Mouse (Mus musculus): ENCODE measurements around the gene Map3k6. TPM values are rescaled to one million over a fixed set of nuclear protein-coding genes. Genes with fewer than 3 reads are reported as not detected.
A peak's percentile ranks its signal among the peaks of the same experiment; 100 is the strongest.

Gene Map3k6
- polyA plus RNA-seq, 1 experiment from 2014 or later = 2.8 TPM

- peaks cover 53% of the 10 kb centered on the region for H3K4me1 ChIP-seq
Measured at GRCm38 (mm10) chr4:133202254-133202653, 38.4 kb upstream of the Map3k6 start.

GRCm38 (mm10) chr4:133203591-133203990, 37.0 kb upstream of the Map3k6 start:
- Histone ChIP-seq H3K9me3 (no peaks in the 10 kb centered on the region), H3K4me2 (replicated peaks) (no peak overlapping the region), H3K36me3 (no peaks in the 10 kb centered on the region), H3K4me3 (no peak overlapping the region), H3K9ac (replicated peaks) (no peak overlapping the region), H3K27me3 (no peaks in the 10 kb centered on the region), H3K27ac (replicated peaks) (no peak overlapping the region), H3K4me1 (peaks cover 39% of the 10 kb centered on the region)
- 81% methylated on average over 3 of the region's 3 CpGs for WGBS
- ATAC-seq (ENCODE audit: low FRiP score, low read depth) = no peak

More at GRCm38 (mm10) chr4:133202254-133202653, 38.4 kb upstream of the Map3k6 start:
- Histone ChIP-seq H3K27me3 (no peaks in the 10 kb centered on the region), H3K4me2 (replicated peaks) (no peak overlapping the region), H3K36me3 (no peaks in the 10 kb centered on the region), H3K4me3 (no peak overlapping the region), H3K27ac (replicated peaks) (no peak overlapping the region), H3K9ac (replicated peaks) (no peak overlapping the region), H3K9me3 (no peaks in the 10 kb centered on the region)
- WGBS = 95% methylated on average over 3 of the region's 3 CpGs
- ATAC-seq (ENCODE audit: low FRiP score, low read depth) = no peak

GRCm38 (mm10) chr4:133204379-133204778, 36.2 kb upstream of the Map3k6 start:
- H3K4me1 ChIP-seq = peaks cover 33% of the 10 kb centered on the region
- no peak overlapping the region for H3K9ac ChIP-seq (replicated peaks)
- peak overlapping the region; percentile 43 for H3K27ac ChIP-seq (replicated peaks)
- no peak overlapping the region for H3K4me2 ChIP-seq (replicated peaks)
- no peak for ATAC-seq (ENCODE audit: low FRiP score, low read depth)
- no peaks in the 10 kb centered on the region; the same call in 1 of the 2 replicates for H3K27me3 ChIP-seq
- H3K36me3 ChIP-seq = no peaks in the 10 kb centered on the region
- no peak overlapping the region for H3K4me3 ChIP-seq
- 42% methylated on average over 7 of the region's 7 CpGs for WGBS
- H3K9me3 ChIP-seq = no peaks in the 10 kb centered on the region

- ATAC-seq (ENCODE audit: low FRiP score, low read depth) = no peak
- Histone ChIP-seq H3K9me3 (no peaks in the 10 kb centered on the region), H3K27me3 (peaks cover 43% of the 10 kb centered on the region), H3K4me3 (no peak overlapping the region), H3K36me3 (no peaks in the 10 kb centered on the region), H3K9ac (replicated peaks) (no peak overlapping the region), H3K27ac (replicated peaks) (no peak overlapping the region), H3K4me2 (replicated peaks) (no peak overlapping the region), H3K4me1 (peaks cover 31% of the 10 kb centered on the region)
- WGBS = 3% methylated on average over 11 of the region's 11 CpGs
Measured at GRCm38 (mm10) chr4:133209366-133209765, 31.3 kb upstream of the Map3k6 start.

- Histone ChIP-seq H3K4me2 (replicated peaks) (no peak overlapping the region), H3K4me3 (no peak overlapping the region), H3K27ac (replicated peaks) (no peak overlapping the region), H3K27me3 (peaks cover 51% of the 10 kb centered on the region), H3K36me3 (no peaks in the 10 kb centered on the region), H3K9me3 (no peaks in the 10 kb centered on the region), H3K9ac (replicated peaks) (no peak overlapping the region), H3K4me1 (peaks cover 23% of the 10 kb centered on the region)
- no peak for ATAC-seq (ENCODE audit: low FRiP score, low read depth)
- 91% methylated on average over 24 of the region's 24 CpGs for WGBS
Measured at GRCm38 (mm10) chr4:133210023-133210787, 30.4 kb upstream of the Map3k6 start.

GRCm38 (mm10) chr4:133210788-133211390, 29.7 kb upstream of the Map3k6 start:
- H3K4me1 ChIP-seq = peaks cover 23% of the 10 kb centered on the region
- no peak overlapping the region for H3K27ac ChIP-seq (replicated peaks)
- no peak for ATAC-seq (ENCODE audit: low FRiP score, low read depth)
- no peak overlapping the region for H3K4me3 ChIP-seq
- no peaks in the 10 kb centered on the region for H3K36me3 ChIP-seq
- no peak overlapping the region for H3K4me2 ChIP-seq (replicated peaks)
- H3K9me3 ChIP-seq = no peaks in the 10 kb centered on the region
- no peak overlapping the region for H3K9ac ChIP-seq (replicated peaks)
- H3K27me3 ChIP-seq = peaks cover 55% of the 10 kb centered on the region
- WGBS = 90% methylated on average over 19 of the region's 19 CpGs

GRCm38 (mm10) chr4:133211751-133212561, 28.7 kb upstream of the Map3k6 start, which contains the start of the genes Cd164l2 and Gpr3:
Cd164l2 (plus strand) TSS chr4:133212131.
Gpr3 (minus strand) TSS chr4:133212536.
- peak within 1 kb of the TSS; percentile 62 for H3K9ac ChIP-seq (replicated peaks)
- H3K4me1 ChIP-seq = peaks cover 23% of the 10 kb centered on the region
- 2% methylated on average over 52 of the region's 52 CpGs for WGBS
- H3K27ac ChIP-seq (replicated peaks) = no peak within 1 kb of the TSS
- H3K36me3 ChIP-seq = no peaks in the 10 kb centered on the region
- peak within 1 kb of the TSS; percentile 70 for H3K4me3 ChIP-seq
- ATAC-seq (ENCODE audit: low FRiP score, low read depth) = peak; percentile 63
- no peaks in the 10 kb centered on the region for H3K9me3 ChIP-seq
- H3K27me3 ChIP-seq = peaks cover 59% of the 10 kb centered on the region
- H3K4me2 ChIP-seq (replicated peaks) = peak within 1 kb of the TSS; percentile 95

GRCm38 (mm10) chr4:133212562-133213267, 27.9 kb upstream of the Map3k6 start:
- peak overlapping the region; percentile 70 for H3K4me3 ChIP-seq
- H3K27ac ChIP-seq (replicated peaks) = no peak overlapping the region
- peak overlapping the region; percentile 62 for H3K9ac ChIP-seq (replicated peaks)
- 1% methylated on average over 44 of the region's 44 CpGs for WGBS
- H3K9me3 ChIP-seq = no peaks in the 10 kb centered on the region
- peak overlapping the region; percentile 95 for H3K4me2 ChIP-seq (replicated peaks)
- no peaks in the 10 kb centered on the region for H3K36me3 ChIP-seq
- peaks cover 23% of the 10 kb centered on the region for H3K4me1 ChIP-seq
- H3K27me3 ChIP-seq = peaks cover 59% of the 10 kb centered on the region
- peak; percentile 82 for ATAC-seq (ENCODE audit: low FRiP score, low read depth)

- Histone ChIP-seq H3K27me3 (peaks cover 64% of the 10 kb centered on the region), H3K4me3 (peak overlapping the region; percentile 70; the same call in 1 of the 2 replicates), H3K9me3 (no peaks in the 10 kb centered on the region), H3K4me1 (peaks cover 26% of the 10 kb centered on the region), H3K36me3 (no peaks in the 10 kb centered on the region), H3K9ac (replicated peaks) (no peak overlapping the region; the same call in 1 of the 2 replicates), H3K27ac (replicated peaks) (no peak overlapping the region), H3K4me2 (replicated peaks) (peak overlapping the region; percentile 95)
- 2% methylated on average over 9 of the region's 9 CpGs for WGBS
- ATAC-seq (ENCODE audit: low FRiP score, low read depth) = no peak
Measured at GRCm38 (mm10) chr4:133213268-133213590, 27.4 kb upstream of the Map3k6 start.

- ATAC-seq (ENCODE audit: low FRiP score, low read depth) = no peak
- WGBS = 9% methylated on average over 10 of the region's 10 CpGs
- Histone ChIP-seq H3K9me3 (no peaks in the 10 kb centered on the region), H3K36me3 (no peaks in the 10 kb centered on the region), H3K27me3 (peaks cover 69% of the 10 kb centered on the region), H3K4me1 (peaks cover 26% of the 10 kb centered on the region), H3K27ac (replicated peaks) (no peak overlapping the region), H3K4me2 (replicated peaks) (peak overlapping the region; percentile 95), H3K4me3 (peak overlapping the region; percentile 70; the same call in 1 of the 2 replicates), H3K9ac (replicated peaks) (no peak overlapping the region; the same call in 1 of the 2 replicates)
Measured at GRCm38 (mm10) chr4:133213661-133214060, 27.0 kb upstream of the Map3k6 start.

- H3K36me3 ChIP-seq = no peaks in the 10 kb centered on the region
- no peak overlapping the region for H3K4me3 ChIP-seq
- peaks cover 78% of the 10 kb centered on the region for H3K27me3 ChIP-seq
- H3K9ac ChIP-seq (replicated peaks) = no peak overlapping the region
- under 1% methylated on average over 5 of the region's 5 CpGs for WGBS
- ATAC-seq (ENCODE audit: low FRiP score, low read depth) = no peak
- H3K27ac ChIP-seq (replicated peaks) = no peak overlapping the region
- H3K9me3 ChIP-seq = no peaks in the 10 kb centered on the region
- H3K4me2 ChIP-seq (replicated peaks) = no peak overlapping the region
- peaks cover 22% of the 10 kb centered on the region for H3K4me1 ChIP-seq
Measured at GRCm38 (mm10) chr4:133217641-133218040, 23.0 kb upstream of the Map3k6 start.

All from midbrain, embryonic 12.5 days (tissue).